Mouse (Mus musculus) bone marrow macrophage, adult 2 months (primary cell): ENCODE measurements around the gene Spg20. TPM values are rescaled to one million over a fixed set of nuclear protein-coding genes. Genes with fewer than 3 reads are reported as not detected.

Source experiments
- H3K27ac ChIP-seq: 2 replicates; pipeline ENCODE4 v1.5.1; 2012; ENCODE audit warnings: low read depth, low read length; ENCODE audit not compliant: insufficient read depth
- H3K4me1 ChIP-seq: 2 replicates; pipeline ENCODE4 v1.6.1; 2012; ENCODE audit warnings: low read length; ENCODE audit not compliant: control insufficient read depth, insufficient read depth
- H3K4me3 ChIP-seq: 2 replicates; pipeline ENCODE4 v1.5.1; 2012; ENCODE audit warnings: mild to moderate bottlenecking, low read length, moderate library complexity; ENCODE audit not compliant: insufficient read depth
- CTCF ChIP-seq: IDR thresholded peaks from 2 replicates; pipeline ENCODE4 v1.5.1; 2012; ENCODE audit warnings: low read depth, mild to moderate bottlenecking, low read length, moderate library complexity
- POLR2A ChIP-seq: IDR thresholded peaks from 2 replicates; pipeline ENCODE4 v1.6.1; 2012; ENCODE audit warnings: mild to moderate bottlenecking, low read depth, low read length, borderline replicate concordance
- polyA plus RNA-seq: library from polyadenylated mRNA; stranded (reverse); fragments of >200 nt; gene quantifications from 2 replicates; pipeline ENCODE4 v1.2.4, GENCODE M21; 2012; ENCODE audit not compliant: missing spikeins, insufficient read depth, insufficient read length

Spg20 gene
- polyA plus RNA-seq, 1 experiment: 28.9 TPM

DNA sequence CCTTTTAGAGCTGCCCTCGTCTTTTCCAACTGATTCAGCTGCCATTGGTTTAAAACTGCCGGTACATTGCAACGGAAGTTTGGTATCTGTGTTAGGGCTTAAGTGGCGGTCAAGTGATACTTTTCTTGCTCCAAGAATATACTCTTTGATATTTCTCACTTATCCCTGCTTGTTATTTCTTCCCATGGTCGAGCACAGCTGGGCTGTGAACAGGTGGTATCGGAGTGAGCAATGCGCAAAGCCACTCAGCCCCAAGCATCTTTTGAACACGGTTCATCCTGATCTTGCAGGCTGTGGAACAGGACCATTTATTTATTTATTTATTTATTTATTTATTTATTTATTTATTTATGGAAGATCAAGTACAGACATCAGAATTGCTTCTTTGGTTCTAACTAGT lies 32.3 kb upstream of the Spg20 start:
- no peak for TF ChIP-seq POLR2A
- TF ChIP-seq CTCF: no peak
- H3K27ac ChIP-seq: no peak overlapping the region
- no peak overlapping the region for H3K4me3 ChIP-seq
- H3K4me1 ChIP-seq: no peaks in the 10 kb centered on the region

DNA sequence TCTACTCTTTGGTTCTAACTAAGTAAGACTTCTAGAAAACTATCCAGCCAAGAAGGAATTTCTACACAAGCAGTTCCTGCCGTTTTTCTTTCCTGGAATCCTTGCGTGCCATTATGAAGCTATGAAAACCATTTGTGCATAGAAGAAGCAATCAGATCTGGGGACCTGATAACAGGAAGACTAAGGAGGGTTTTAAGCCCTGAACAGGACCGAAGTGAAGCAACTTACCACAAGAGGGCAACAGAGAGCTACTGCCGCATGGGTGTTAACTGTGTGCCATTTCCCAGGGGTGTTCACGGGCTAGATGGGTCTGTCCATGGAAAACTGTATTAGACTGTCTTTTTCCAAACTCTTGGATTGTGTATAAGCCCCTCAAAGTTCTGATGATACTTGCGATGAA lies 31.9 kb upstream of the Spg20 start:
- no peak for TF ChIP-seq POLR2A
- TF ChIP-seq CTCF: peak; percentile 75
- Histone ChIP-seq H3K4me1 (no peaks in the 10 kb centered on the region), H3K27ac (no peak overlapping the region), H3K4me3 (no peak overlapping the region)

DNA sequence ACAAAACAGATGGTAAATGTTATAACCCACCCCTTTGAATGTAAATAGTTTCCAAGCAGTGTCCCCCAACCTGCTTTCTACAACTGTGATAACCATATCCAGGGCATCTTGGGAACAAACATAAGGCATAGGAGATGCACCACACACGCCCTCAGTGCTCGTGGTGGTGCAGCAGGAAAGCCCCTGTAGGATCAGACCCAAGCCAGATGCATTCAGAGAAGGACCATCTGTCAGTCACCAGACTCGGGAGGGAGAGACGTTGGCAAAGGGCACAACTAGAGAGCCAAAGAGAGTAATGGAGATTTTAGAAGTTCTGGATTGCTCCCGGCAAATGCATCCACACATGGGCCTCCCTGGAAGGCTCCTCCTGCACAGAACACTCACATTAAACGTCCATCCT lies 27.1 kb upstream of the Spg20 start:
- H3K4me1 ChIP-seq: no peaks in the 10 kb centered on the region
- H3K4me3 ChIP-seq: no peak overlapping the region
- H3K27ac ChIP-seq: no peak overlapping the region
- TF ChIP-seq CTCF (no peak), POLR2A (no peak)

DNA sequence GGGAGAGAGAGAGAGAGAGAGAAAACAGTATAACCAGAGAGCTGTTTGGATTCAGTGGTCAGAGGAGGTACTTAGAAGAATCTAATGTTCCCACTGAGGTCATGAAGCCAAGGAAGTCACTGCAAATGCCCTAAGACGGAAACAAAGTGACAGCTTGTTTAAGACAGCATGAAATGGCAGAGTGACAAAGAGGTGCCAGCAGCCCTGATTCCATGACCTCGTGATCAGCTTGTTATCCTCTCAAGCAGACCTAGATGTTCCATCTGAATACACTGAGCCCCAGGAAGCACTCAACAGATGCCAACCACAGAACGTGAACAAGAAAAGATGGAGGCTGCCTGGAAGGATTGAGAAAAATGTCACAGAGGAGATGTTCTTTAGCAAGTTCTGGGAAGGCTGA lies 26.2 kb upstream of the Spg20 start:
- H3K27ac ChIP-seq: no peak overlapping the region
- TF ChIP-seq CTCF: no peak
- TF ChIP-seq POLR2A: no peak
- no peak overlapping the region for H3K4me3 ChIP-seq
- H3K4me1 ChIP-seq: no peaks in the 10 kb centered on the region

DNA sequence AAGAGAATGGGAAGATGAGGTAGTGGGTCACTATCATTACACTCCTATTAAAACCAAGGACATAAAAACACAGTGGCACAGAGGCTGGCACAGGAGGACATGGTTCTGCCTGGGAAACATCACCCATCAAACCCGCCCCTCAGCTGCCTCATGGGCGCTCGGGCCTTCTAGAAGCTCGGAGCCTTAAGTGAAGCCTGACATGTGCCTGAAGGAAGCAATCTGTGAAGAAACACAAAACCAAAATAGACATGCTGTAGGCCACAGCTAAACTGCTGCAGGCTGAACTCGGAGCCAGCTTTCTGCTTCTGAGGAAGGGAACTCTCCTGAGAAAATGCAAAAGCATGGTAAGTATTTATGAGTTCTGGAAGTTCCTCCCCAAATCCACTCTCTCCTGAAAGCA lies 25.0 kb upstream of the Spg20 start:
- no peaks in the 10 kb centered on the region for H3K4me1 ChIP-seq
- TF ChIP-seq CTCF (no peak), POLR2A (no peak)
- no peak overlapping the region for H3K4me3 ChIP-seq
- no peak overlapping the region for H3K27ac ChIP-seq

DNA sequence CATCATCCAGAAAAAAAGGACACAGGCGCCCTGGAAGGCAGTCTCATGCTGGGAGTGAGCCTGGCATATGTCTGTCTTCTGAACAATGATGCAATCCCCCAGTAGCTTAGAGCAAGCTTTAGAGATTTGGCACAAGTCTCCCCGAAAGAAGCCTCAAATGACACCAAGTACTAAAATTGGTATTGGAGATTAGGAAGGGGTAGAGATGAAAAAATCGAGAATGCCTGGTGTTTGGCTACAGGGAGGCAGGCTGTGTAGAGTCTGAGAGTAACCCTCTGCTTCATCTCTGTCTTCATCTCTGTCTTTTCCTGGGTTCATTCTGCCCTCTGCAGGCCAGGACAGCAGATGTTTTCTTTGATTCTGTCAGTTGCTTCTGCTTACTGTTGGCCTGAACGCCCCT lies 24.5 kb upstream of the Spg20 start:
- no peak overlapping the region for H3K27ac ChIP-seq
- no peaks in the 10 kb centered on the region for H3K4me1 ChIP-seq
- no peak overlapping the region for H3K4me3 ChIP-seq
- TF ChIP-seq POLR2A (no peak), CTCF (no peak)

DNA sequence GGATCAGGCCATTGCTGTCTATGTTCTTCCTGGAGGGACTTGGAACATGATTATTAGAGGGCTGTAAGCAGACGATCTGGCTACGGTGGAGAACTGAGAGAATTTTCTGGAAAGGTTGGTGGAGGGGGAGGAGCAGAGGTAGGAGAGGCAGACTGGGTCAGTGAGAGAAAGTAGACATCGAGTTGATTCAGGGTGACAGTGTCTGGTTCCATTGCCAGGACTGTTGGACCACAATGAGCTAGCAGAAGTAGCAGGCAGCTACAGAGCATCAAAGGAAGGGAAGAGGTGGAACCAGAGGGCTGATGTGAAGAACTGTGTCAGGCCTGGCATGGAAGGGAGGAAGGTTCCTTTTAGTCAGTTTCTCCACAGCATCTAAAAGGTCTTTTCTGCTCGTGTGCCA lies 23.5 kb upstream of the Spg20 start:
- H3K27ac ChIP-seq: no peak overlapping the region
- no peak overlapping the region for H3K4me3 ChIP-seq
- TF ChIP-seq POLR2A: no peak
- H3K4me1 ChIP-seq: no peaks in the 10 kb centered on the region

DNA sequence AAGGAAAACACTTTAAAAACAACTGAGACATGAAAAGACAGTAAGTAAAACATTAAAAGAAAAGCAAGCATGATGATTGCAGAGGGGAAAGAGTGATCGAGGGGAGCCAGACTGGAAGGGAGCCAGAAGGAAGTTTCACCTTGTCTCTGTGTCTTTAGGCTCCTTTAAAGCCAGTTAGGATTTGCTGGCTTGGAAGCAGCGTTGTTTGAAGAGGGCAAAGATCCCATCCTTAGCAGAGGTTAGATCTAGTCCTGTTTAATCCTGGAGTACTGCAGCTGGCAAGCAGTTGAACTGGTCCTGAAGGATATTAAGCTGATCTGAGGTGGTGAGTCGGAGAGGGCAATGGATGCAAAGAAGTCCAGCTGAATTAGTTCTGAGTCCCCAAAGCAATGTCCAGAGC lies 23.1 kb upstream of the Spg20 start:
- no peaks in the 10 kb centered on the region for H3K4me1 ChIP-seq
- H3K4me3 ChIP-seq: no peak overlapping the region
- H3K27ac ChIP-seq: no peak overlapping the region
- TF ChIP-seq CTCF: no peak
- no peak for TF ChIP-seq POLR2A

DNA sequence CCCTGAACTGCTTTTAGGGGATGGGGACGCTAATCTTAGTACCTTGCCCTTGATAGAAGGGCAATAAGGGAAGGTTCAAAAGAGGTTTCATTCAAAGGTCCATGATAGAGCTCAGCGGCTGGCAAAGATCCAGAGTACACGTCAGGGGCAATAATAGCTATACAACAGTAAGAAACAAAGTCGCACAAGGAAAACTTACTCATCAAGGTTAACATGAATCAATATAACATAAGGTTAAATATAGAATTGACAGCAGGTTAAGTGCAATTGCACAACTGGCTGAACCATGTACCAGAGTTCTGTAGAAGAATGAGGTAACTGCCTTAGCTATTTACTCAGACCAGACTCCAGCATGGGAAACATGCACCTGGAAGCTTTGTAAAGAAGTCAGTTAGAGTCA lies 22.6 kb upstream of the Spg20 start:
- no peak for TF ChIP-seq POLR2A
- no peak for TF ChIP-seq CTCF

DNA sequence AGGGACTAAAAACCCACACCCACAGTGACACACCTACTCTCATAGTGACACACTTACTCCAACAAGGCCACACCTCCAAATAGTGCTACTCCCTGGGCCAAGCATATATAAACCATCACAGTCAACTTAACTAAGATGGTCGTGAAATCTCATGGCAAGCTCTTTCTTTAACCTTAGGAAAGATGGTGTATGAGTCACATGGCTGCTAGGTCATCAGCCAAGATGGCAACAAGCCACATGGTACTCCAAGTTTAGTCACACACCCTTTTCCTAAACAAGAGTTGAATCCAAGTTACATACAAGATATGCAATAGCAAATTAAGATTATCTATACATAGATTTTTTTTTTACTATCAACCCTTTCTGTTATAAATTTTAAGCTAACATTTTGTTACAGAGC lies 18.7 kb upstream of the Spg20 start:
- TF ChIP-seq POLR2A (no peak), CTCF (no peak)
- Histone ChIP-seq H3K27ac (no peak overlapping the region), H3K4me1 (peaks cover 4% of the 10 kb centered on the region; the same call in 1 of the 2 replicates), H3K4me3 (no peak overlapping the region)

More for the DNA sequence above, 22.6 kb upstream of the Spg20 start:
- no peak overlapping the region for H3K4me3 ChIP-seq
- no peaks in the 10 kb centered on the region for H3K4me1 ChIP-seq
- H3K27ac ChIP-seq: no peak overlapping the region

DNA sequence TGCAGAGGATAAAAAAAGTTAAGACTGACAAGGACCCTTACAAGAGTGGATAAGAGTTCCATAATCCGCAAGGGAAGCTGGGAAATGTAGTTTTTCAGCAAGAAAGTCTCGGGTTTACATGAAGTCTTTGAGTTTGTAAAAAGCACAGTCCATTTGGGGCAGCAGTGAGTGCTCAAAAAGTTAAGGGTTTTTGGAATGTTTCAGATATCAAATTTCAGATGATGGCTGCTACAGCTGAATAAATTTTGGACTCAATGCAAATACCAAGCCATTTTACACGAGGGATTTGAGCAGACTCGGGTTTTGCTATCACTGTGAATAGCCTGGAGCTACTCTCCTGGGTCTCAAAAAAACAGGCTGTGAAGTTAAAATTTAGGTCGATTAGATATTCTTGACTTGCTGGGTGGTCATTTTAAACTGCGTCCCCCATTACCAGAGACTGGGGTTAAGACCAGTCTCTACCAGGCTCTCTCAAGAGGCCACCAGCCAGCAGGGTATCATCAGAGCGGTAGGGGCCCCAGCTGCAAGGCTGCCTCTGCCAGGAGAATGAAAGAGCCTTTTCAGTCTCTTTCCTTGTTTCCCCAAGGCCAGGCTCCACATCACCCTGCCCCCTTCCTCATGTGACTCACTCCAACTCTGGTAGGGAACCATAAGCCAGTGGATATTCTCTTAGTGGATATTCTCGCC lies 15.8 kb upstream of the Spg20 start:
- Histone ChIP-seq H3K4me3 (no peak overlapping the region), H3K4me1 (peaks cover 4% of the 10 kb centered on the region; the same call in 1 of the 2 replicates), H3K27ac (no peak overlapping the region)
- TF ChIP-seq CTCF: no peak
- no peak for TF ChIP-seq POLR2A
